Mouse (Mus musculus) thymus, postnatal 25 days (tissue): Measurements from ENCODE around the gene D230025D16Rik.
"Not testable (repeated sequence)": the region's sequence is repeated elsewhere in the genome, so short reads cannot be mapped to it uniquely, and the experiment has no call there.

Experiments used
- DNase-seq: peaks from one replicate; pipeline ENCODE4 v3.0.0; 2022

Gene D230025D16Rik

DNA sequence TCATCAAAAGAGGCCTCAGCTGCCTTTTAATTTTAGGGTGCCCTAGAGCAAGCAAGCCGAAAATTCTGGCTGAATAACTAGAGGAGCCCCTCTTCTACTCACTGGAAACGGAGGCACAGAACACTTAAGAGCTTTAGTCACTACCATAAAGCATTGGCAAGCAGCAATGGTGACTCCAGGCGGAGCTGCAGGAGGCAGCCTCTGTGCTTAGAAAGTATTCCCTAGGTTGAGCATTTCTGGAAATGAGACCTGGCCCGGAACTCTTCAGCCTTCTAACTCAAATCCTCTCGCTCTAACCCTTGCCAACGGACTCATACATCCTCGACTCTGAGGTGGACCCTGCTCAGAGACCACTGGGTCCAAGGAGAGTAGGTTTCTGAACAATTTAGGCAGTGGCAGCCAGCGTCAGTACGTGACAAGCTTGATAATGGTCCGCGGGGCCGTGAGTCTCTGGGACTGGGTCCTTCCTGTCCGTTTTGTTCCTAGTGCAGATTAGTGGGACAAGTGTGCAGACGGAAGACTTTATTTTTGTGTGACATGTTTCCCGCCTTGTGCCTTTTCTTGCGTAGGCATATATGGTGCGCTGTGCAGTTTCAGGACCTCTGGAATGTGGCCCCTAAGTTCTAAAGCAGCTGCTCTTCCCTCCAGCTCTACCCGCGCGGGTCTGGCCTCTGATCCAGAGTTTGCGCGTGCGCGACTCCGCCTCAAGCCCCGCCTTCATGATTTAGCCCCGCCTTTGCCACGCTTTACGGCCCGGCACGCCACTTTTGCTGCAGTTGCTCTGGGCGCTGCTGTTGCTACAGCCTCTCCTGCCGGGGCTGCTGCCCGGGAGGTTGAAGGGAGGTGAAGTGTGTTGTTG lies at the start of gene D230025D16Rik:
Gene D230025D16Rik (plus strand): TSS at position 733 of the 859 bp plus-strand sequence.
- DNase-seq, result peak; percentile 97

DNA sequence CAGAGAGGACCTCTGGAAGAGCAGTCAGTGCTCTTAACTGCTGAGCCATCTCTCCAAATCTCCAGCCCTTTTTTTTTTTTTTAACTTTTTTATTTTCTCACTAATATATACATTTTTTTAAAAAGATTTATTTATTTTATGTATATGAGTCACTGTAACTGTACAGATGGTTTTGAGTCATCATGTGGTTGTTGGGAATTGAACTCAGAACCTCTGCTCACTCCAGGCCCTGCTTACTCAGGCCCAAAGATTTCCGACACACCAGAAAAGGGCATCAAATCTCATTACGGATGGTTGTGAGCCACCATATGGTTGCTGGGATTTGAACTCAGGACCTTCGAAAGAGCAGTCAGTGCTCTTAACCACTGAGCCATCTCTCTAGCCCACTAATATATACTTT lies 49.7 kb upstream of the D230025D16Rik start:
- DNase-seq, result not testable (repeated sequence)

GRCm38 (mm10) chr8:105178211-105178800 lies 46.6 kb upstream of the D230025D16Rik start:
- no peak for DNase-seq

DNA sequence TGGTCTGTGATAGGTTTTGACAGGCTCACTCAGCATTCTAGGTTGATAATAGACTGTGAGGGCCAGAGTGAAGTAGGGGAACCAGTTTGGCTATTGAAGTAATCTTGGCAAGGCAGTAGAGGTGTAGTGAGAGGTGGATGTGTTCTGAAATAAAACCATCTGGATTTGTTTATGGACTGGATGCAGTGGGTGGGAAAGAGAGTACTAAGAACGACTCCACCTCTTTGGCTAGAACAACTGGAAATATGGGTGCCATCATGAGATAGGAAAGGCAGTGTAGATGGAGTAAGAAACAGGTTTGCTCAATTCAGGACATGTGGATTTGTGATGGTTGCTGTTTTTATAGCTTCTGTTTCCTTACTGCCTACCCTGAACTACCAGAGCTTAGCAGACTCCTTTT lies 42.7 kb upstream of the D230025D16Rik start:
- DNase-seq, result no peak

- DNase-seq, result no peak
Observed at GRCm38 (mm10) chr8:105186467-105187005, 38.4 kb upstream of the D230025D16Rik start.

GRCm38 (mm10) chr8:105192182-105192581 lies 32.8 kb upstream of the D230025D16Rik start:
- no peak for DNase-seq

DNA sequence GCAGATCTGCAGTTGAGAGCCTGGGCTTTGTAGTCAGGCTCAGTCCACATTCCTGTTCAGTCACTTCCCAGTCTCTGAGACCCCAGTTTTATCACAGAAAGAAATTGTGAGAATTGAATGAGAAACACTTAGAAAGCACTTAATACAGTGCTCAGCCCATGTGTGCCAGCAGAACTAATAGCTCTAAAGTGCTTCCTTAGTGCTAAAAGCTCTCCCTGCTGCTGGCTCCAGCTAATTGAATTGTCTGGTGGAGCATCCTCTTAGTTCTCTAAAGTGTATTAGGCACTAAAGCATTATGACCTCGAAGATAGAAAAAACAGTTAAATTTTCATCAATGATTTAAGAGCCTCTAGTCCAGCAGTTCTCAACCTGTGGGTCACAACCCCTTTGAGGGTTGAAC lies 19.2 kb upstream of the D230025D16Rik start:
- DNase-seq, result no peak

GRCm38 (mm10) chr8:105206766-105207275 lies 18.1 kb upstream of the D230025D16Rik start:
- no peak for DNase-seq

- no peak for DNase-seq
Observed at GRCm38 (mm10) chr8:105207675-105208273, 17.2 kb upstream of the D230025D16Rik start.

DNA sequence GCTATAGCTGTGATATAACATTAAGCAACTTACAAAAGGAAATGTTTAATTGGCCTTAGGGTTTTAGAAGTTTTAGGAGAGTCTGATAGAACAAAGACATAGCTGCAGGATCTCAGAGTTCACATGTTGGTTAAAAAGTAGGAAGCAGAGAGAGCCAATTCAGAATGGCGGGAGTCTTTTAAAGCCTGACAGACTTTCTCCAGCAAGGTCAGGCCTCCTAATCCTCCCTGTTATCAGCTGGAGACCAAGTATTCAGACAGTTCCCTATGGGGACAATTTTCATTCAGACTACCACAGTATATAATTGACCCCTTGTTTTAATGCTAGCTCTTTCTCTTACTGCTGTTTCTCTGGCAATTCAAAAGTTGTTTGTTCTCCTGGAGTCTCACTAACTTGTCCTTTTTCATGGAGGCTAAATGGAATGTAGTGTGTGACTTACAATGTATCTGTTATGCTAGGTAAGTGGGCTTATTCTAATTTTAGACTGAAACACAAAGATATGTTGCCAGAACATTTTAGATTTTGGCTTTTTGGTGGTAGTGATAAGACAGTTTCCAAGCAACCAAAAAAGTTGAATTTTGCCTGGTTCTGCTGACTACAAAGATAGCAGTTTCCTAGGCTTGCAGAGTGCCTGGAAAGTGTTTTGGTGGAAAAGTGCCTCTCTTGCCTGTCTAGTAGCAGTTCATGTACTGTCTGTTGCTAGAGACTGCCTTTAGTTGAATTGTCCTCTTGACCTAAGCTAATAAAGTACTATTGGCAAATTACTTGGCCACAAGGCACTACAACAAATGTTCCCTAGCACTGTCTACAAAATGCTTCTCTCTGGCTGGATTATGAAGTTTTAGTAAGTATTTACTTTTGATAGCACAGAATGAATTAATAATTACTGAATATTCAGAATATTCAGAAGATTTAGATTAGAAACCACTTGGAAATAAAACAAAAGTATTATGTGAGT lies 15.5 kb upstream of the D230025D16Rik start:
- DNase-seq, result no peak

DNA sequence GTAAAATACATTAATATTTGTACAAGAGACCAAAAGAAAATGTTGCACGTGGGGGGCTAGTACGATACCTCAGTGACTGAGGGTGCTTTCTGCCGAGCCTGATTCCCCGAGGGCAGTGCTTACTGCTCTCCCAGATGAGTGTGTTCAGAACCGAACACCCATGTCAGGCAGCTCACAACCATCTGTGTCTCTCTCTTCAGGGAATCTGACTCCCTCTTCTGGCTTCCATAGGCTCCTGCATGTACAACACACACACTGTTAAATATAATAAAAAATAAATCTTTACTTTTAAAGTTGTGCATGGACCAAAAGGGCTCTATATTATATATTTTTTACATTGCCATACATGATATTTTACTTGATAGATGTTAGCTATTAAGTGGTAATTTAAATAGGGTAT lies 10.8 kb upstream of the D230025D16Rik start:
- no peak for DNase-seq

DNA sequence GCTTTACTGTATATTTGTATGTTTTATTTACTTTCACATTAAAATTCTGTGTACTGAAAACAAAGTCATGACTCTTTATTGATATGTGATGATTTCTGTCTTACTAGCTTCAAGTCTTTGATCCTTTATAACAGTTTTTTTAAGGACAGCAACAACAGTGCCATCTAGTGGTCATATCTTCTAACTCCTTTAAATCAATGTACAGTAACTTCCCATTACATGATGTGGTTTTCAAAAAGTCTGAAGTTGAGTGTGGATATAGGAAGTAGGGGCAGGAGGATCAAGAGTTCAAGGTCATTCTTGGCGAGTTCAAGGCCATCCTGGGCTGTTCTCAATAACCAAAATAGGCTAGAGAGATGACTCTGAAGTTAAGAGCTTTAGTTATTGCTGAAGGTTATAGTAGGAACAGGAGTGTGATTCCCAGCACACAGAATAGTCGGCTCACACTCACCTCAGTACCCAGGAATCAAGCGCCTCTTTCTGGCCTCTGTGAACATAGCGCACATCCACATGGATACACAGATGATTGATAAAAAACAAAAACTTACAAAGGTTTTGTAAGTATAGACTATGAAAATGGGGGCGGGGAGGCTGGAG lies 6.9 kb upstream of the D230025D16Rik start:
- DNase-seq, result no peak

GRCm38 (mm10) chr8:105223850-105224249 lies 1.1 kb upstream of the D230025D16Rik start:
- DNase-seq, result no peak

- no peak for DNase-seq
Observed at GRCm38 (mm10) chr8:105225272-105225593, 288 bp downstream of the D230025D16Rik start.

GRCm38 (mm10) chr8:105225917-105226316 lies 972 bp downstream of the D230025D16Rik start:
- no peak for DNase-seq

DNA sequence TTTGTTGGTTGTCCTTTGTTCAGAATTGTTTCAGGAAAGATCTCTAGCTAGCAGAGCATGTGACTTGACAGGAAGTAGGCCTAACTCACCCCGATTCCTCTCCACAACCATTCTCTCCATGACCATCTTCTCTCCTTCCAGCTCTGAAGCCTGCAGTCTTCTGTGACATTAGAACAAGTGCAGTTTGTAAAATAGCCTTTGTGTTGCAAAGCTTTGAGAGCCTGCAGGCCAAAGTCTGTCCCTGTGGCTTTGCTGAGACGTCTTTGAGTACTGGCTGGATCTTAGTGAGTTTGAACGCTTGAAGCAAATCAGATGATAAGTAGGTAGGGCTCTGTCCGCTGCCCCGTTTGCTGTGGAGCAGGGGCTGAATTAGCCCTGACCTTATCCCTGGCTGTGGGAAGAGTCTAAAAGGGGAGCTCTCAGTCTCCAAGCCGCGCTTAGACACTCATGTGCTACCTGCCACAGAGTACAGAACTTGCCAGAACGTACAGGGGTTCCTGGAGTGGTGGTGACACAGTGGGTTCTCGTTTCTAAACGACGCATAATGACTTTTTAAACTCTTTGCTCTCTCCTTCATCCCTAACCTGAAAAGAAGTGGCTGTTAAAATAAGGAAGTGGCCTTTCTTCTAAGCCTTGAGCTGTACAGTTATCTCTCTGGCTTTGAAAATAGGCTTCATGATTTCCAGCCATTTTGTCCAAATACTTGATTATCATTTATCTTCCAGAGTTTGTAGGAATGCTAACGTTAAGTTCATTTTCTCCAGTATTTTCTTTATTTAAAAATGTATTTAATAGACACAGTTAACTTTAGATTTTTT lies 6.8 kb downstream of the D230025D16Rik start:
- DNase-seq, result no peak

DNA sequence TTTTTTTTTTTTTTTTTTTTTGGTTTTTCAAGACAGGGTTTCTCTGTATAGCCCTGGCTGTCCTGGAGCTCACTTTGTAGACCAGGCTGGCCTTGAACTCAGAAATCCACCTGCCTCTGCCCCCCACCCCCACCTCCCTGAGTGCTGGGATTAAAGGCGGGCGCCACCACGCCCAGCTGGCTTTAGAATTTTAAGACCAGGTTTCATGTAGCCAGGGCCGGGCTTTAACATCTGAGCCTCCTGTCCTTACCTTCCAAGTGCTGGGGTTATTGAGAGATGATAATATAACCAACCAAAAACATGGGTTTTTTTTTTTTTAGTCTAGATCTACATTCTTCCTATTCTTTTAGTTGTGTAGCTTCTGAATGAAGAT lies 7.4 kb downstream of the D230025D16Rik start:
- DNase-seq, result not testable (repeated sequence)

DNA sequence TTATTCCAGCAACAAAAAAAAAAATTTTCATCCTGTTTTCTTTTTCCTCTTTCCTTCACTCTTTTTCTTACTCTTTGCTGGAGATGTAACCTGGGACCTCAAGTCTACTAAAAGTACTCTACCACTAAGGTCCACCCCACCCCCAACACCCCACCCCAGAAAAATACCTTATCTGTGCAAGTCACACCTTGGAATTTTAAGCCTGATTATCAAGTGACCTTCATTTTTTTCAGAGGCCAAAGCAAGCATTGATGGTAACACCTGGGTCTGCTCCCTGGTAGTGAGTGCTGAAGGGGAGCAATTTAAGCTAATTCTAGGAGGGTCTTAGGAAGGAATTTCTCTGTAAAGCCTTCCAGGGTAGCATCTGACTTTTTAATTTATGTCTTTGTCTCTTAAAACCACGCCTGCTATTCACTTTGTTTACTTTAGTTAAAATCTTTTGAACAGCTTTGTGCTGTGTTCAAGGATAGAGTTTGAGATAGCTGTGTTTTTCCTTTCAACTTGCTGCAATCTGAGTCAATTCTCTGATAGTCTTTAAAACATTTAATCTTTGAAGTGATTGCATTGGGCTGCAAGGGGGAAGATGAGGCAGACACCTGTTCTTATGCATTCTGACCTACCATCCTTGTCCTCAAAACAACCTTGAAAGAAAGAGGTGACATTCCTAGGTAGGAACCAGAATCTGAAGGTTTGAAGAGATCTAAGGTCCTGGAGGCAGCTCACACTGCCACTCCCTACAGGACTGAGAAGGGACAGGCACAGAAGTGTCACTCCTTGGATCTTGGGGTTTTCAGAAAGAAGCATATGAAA lies 8.4 kb downstream of the D230025D16Rik start:
- DNase-seq, result no peak

- no peak for DNase-seq
Observed at GRCm38 (mm10) chr8:105235206-105235605, 10.3 kb downstream of the D230025D16Rik start.
